Mouse (Mus musculus): ENCODE measurements around the gene Tmem135. TPM values are rescaled to one million over a fixed set of nuclear protein-coding genes. Genes with fewer than 3 reads are reported as not detected.

The Tmem135 gene
- polyA plus RNA-seq, 1 experiment = 22.6 TPM

DNA sequence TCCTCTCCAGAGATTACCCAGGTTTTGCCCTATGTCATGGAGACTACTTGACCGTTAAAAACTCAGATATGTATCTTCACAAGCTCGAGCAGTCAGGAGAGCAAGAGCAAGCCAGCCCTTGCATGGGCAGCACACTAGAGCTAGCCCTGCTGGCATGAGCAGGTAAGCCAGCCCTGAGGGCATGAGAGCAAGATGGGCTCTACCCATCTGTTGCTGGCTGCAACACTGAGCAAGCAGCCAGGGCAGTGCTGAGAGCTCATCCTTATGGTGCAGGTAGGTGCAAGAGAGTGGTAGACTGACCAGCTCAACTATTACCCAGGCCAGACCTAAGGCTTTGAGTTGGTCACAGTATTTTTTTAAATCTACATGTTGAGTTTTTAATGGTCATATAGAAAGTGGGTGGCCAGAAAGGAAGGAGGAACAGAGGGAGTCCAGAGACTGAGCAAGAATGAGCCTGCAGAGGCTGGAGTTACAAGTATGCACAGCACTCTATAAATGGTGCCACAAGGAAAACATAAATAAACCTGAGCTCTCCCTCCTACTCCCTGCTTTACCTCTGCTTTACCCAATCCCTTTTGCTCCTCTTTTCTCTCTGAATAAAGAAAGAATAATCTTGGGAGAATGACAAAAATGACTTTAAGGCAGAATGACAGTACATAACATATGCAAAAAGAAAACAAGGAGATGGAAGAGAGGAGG is 156.9 kb downstream of the Tmem135 start:
- TF ChIP-seq POLR2A (IDR thresholded peaks at IDR 0.05; ENCODE audit: low read depth, low read length) (no peak), CTCF (IDR thresholded peaks at IDR 0.05; ENCODE audit: borderline replicate concordance, insufficient read depth, low read length) (no peak)
- peaks cover 2% of the 10 kb centered on the region; the same call in 1 of the 2 replicates for H3K4me1 ChIP-seq (ENCODE audit: control insufficient read depth, insufficient read depth, low read length)
- no peak overlapping the region for H3K4me3 ChIP-seq (ENCODE audit: insufficient read depth, low read length)
- no peak overlapping the region for H3K27ac ChIP-seq (ENCODE audit: insufficient read depth, low read length)

DNA sequence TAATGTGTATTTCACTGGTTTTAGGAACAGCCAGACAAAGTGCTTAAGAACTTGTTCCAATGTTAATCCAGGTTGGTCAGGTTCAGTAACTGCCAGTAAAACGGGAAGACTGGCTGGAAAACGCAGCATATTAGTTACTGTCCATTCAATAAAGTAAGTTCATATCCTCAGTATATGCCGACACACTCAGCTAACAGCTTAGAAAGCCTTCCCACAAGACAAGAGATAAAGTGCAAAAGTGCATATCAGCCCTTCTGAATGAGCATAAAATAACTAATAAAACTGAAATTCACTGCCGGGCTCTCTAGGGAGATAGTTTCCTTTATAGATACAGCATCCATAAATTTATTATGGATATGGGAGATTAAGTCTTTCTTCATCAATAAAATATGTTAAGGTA is 161.5 kb downstream of the Tmem135 start:
- H3K4me3 ChIP-seq (ENCODE audit: insufficient read depth, low read length) = no peak overlapping the region
- no peak for TF ChIP-seq CTCF (IDR thresholded peaks at IDR 0.05; ENCODE audit: borderline replicate concordance, insufficient read depth, low read length)
- no peak for TF ChIP-seq POLR2A (IDR thresholded peaks at IDR 0.05; ENCODE audit: low read depth, low read length)
- H3K27ac ChIP-seq (ENCODE audit: insufficient read depth, low read length) = no peak overlapping the region
- H3K4me1 ChIP-seq (ENCODE audit: control insufficient read depth, insufficient read depth, low read length) = peaks cover 4% of the 10 kb centered on the region; the same call in 1 of the 2 replicates

DNA sequence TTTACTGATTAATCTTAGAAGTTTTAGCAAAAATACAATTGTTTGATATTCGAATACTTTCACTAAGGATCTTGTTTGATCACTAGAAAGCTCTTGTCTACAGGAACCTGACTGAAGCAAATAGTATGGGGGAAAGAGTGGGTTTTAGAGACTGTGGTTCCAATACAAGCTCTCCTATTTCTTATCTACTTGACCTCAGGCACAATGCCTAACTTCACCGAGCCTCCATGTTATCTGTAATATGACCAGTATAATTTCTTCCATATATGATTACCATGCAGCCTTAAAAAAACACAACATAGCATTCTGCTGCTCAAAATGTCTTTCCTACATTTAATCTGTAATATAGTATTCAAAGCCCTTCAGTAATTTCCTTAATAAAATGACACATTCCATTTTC is 161.9 kb downstream of the Tmem135 start:
- Histone ChIP-seq H3K4me1 (ENCODE audit: control insufficient read depth, insufficient read depth, low read length) (peaks cover 4% of the 10 kb centered on the region; the same call in 1 of the 2 replicates), H3K27ac (ENCODE audit: insufficient read depth, low read length) (no peak overlapping the region), H3K4me3 (ENCODE audit: insufficient read depth, low read length) (no peak overlapping the region)
- TF ChIP-seq CTCF (IDR thresholded peaks at IDR 0.05; ENCODE audit: borderline replicate concordance, insufficient read depth, low read length) (no peak), POLR2A (IDR thresholded peaks at IDR 0.05; ENCODE audit: low read depth, low read length) (no peak)

DNA sequence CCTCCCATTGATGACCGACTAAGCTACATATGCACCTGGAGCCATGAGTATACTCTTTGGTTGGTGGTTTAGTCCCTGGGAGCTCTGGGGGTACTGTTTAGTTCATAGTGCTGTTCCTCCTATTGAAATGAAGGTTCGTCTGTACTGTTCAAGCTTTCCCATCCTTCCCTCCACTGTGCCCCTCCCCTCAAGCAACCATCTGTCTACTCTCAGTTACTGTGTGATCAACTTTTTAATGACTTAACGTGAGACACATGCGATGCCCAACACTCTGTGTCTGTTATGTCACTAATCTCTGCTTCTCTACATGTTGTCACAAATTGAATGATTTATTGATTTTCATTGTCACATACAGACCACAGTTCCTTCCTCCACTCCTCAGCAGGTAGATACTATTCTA is 164.4 kb downstream of the Tmem135 start:
- TF ChIP-seq CTCF (IDR thresholded peaks at IDR 0.05; ENCODE audit: borderline replicate concordance, insufficient read depth, low read length) = no peak
- TF ChIP-seq POLR2A (IDR thresholded peaks at IDR 0.05; ENCODE audit: low read depth, low read length) = no peak
- H3K4me3 ChIP-seq (ENCODE audit: insufficient read depth, low read length) = no peak overlapping the region

DNA sequence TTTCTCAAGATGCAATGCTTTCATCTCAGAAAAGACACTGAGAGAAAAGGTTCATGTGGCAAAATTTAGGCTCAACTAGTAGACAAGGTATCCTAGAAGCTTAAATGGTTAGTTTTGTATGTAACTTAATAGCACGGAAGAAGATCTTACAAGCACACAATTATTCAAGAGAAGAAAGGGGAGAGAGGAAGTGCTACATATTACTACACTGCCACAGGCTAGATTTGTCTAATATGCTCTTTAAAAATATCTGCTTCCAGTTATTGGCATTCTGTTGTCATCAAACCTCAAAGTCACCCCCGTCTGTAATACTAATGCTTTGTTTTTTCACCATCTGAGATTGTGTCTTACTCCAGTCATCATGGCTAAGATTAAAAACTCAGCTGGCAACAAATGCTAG is 167.4 kb downstream of the Tmem135 start:
- H3K27ac ChIP-seq (ENCODE audit: insufficient read depth, low read length) = no peak overlapping the region
- TF ChIP-seq POLR2A (IDR thresholded peaks at IDR 0.05; ENCODE audit: low read depth, low read length) (no peak), CTCF (IDR thresholded peaks at IDR 0.05; ENCODE audit: borderline replicate concordance, insufficient read depth, low read length) (no peak)
- no peak overlapping the region for H3K4me3 ChIP-seq (ENCODE audit: insufficient read depth, low read length)
- peaks cover 4% of the 10 kb centered on the region; the same call in 1 of the 2 replicates for H3K4me1 ChIP-seq (ENCODE audit: control insufficient read depth, insufficient read depth, low read length)

More for the DNA sequence above, 164.4 kb downstream of the Tmem135 start:
- Histone ChIP-seq H3K27ac (ENCODE audit: insufficient read depth, low read length) (no peak overlapping the region), H3K4me1 (ENCODE audit: control insufficient read depth, insufficient read depth, low read length) (peaks cover 4% of the 10 kb centered on the region; the same call in 1 of the 2 replicates)

DNA sequence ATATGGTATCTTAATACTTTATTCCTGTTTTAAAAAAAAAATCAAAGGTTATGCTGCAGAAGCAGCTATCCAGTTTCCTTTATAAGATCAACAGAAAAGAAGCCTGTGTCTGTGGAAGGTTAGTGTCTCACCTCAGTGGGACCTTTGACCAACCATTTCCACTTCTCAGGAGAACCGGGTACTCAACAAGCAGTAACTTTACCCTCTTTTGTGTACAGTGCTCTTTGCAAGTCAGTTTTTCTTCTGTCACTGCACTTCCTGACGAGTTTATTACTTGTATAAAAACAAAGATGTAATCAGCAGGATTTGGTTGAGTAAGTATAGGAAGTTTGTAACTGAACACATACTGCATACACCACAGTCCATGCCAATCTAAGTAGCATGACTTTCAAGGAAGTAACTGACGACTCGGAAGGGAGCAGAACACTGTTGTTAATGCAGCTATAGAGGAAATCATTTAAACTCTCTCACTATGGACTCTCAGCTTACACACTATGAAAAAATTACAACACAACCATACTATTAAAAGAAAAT is 168.0 kb downstream of the Tmem135 start:
- H3K27ac ChIP-seq (ENCODE audit: insufficient read depth, low read length) = no peak overlapping the region
- no peak overlapping the region for H3K4me3 ChIP-seq (ENCODE audit: insufficient read depth, low read length)
- H3K4me1 ChIP-seq (ENCODE audit: control insufficient read depth, insufficient read depth, low read length) = peaks cover 4% of the 10 kb centered on the region; the same call in 1 of the 2 replicates
- TF ChIP-seq POLR2A (IDR thresholded peaks at IDR 0.05; ENCODE audit: low read depth, low read length) = no peak
- no peak for TF ChIP-seq CTCF (IDR thresholded peaks at IDR 0.05; ENCODE audit: borderline replicate concordance, insufficient read depth, low read length)

DNA sequence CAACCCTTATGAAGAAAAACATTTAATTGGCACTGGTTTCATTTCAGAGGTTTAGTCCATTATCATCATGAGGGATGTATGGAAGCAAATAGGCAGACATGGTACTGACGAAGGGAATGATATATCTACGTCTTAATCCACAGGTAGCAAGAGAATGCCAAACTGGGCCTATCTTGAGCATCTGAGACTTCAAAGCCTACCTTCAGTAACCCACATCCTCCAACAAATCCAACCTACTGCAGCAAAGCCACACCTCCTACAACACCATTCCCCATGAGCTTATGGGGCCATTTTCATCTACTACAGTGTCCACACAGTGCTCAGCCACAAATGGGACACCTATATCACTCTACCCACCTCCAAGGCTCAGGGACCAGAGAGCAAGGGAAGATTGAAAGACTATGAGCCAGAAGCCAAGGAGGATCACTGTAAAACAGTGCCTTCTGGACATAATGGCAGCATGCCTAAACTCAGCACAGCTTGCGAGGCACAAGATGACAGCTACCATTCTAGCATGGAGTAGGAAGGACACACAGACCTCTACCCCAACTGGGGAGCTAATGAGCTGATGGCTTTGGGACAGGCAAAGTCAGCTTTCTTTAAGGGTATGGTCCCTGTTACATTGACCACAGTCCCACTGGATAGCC is 171.4 kb downstream of the Tmem135 start:
- Histone ChIP-seq H3K27ac (ENCODE audit: insufficient read depth, low read length) (no peak overlapping the region), H3K4me1 (ENCODE audit: control insufficient read depth, insufficient read depth, low read length) (no peaks in the 10 kb centered on the region; the same call in 1 of the 2 replicates), H3K4me3 (ENCODE audit: insufficient read depth, low read length) (no peak overlapping the region)
- TF ChIP-seq POLR2A (IDR thresholded peaks at IDR 0.05; ENCODE audit: low read depth, low read length) = no peak
- no peak for TF ChIP-seq CTCF (IDR thresholded peaks at IDR 0.05; ENCODE audit: borderline replicate concordance, insufficient read depth, low read length)

DNA sequence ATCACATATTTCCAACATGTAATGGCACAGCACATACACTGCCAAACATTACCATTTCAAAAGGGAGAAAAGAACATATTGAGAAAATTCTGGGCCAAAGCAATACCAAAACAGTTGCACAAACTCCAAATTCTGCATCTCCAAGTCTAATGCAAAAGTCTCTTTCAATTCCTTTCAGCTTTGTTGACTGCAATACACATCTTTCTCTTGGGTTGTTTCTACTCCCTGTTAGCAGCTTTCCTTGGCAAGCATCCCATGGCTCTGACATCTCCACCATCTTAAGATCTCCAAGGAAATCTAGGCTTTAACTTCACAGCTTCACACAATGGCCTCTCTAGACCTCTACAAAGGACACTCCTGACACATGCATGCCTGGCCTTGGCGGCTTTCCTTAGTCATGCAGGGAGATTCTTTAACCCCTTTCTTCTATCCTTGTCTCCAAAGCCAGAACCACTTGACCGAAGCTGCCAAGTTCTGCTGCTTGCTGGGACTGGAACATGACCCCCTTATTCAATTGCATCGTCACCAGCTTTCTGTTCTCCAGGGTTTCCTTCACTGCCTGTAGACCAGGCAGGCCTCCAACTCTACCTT is 172.7 kb downstream of the Tmem135 start:
- Histone ChIP-seq H3K27ac (ENCODE audit: insufficient read depth, low read length) (no peak overlapping the region), H3K4me1 (ENCODE audit: control insufficient read depth, insufficient read depth, low read length) (no peaks in the 10 kb centered on the region; the same call in 1 of the 2 replicates), H3K4me3 (ENCODE audit: insufficient read depth, low read length) (no peak overlapping the region)
- no peak for TF ChIP-seq POLR2A (IDR thresholded peaks at IDR 0.05; ENCODE audit: low read depth, low read length)
- no peak for TF ChIP-seq CTCF (IDR thresholded peaks at IDR 0.05; ENCODE audit: borderline replicate concordance, insufficient read depth, low read length)

DNA sequence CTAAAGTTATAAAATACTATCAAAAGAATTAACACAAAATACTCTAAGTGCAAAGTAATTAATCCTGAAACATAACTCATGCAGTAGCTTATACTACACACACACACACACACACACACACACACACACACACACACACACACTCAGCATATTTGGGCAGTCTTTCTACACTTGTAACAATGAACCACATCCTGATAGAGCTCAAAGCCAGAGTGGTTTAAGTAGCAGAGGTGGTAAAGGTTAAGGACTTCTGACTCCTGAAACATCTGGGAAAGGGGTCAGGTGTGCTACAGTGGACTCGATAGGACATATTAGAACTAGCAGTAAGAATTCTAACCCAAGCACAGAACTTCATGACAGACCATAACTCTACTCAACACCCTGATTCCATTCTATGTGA is 181.4 kb downstream of the Tmem135 start:
- Histone ChIP-seq H3K4me3 (ENCODE audit: insufficient read depth, low read length) (no peak overlapping the region), H3K4me1 (ENCODE audit: control insufficient read depth, insufficient read depth, low read length) (no peaks in the 10 kb centered on the region), H3K27ac (ENCODE audit: insufficient read depth, low read length) (no peak overlapping the region)
- TF ChIP-seq CTCF (IDR thresholded peaks at IDR 0.05; ENCODE audit: borderline replicate concordance, insufficient read depth, low read length) (no peak), POLR2A (IDR thresholded peaks at IDR 0.05; ENCODE audit: low read depth, low read length) (no peak)

All from embryonic fibroblast, embryonic 13.5 days (primary cell).